Mouse (Mus musculus) embryo, embryonic 10.5 days (tissue): ENCODE data around the gene Uvssa.
"Not testable (repeated sequence)": the region's sequence is repeated elsewhere in the genome, so short reads cannot be mapped to it uniquely, and the experiment has no call there.

Experiments used
- DNase-seq: peaks from one replicate; pipeline ENCODE4 v3.0.0-alpha.2; 2015; ENCODE audit warnings: low spot score

Gene Uvssa

DNA sequence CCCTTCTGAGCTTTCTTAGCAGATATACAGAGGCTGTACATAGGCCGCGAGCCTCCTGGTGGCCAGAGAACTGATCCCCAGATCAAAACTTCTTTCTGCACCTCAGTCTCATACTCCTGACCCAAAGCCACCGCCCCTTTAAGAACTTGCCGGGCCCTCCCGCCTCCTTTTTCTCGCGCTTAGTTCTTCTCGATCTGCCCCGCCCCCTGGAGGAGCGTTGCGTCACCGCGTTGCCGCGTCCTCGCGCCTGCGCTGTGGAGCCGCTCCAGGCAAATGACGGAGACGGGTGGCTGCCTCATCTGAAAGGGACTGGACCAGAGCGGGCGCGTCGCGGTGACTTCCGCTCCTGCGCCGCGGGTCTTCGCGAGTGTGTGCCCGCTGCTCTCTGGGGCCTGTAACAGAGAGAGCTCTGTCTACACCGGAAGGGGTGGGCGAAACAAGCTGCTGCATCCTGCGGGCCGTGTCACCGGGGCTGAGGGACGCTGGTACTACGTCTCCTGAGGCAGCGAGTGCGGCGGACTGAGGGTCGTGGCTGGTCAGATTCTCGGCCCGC is at the start of gene Uvssa:
Uvssa (plus strand) TSS at position 248 of the 553 bp plus-strand sequence.
- DNase-seq, result peak; percentile 100

DNA sequence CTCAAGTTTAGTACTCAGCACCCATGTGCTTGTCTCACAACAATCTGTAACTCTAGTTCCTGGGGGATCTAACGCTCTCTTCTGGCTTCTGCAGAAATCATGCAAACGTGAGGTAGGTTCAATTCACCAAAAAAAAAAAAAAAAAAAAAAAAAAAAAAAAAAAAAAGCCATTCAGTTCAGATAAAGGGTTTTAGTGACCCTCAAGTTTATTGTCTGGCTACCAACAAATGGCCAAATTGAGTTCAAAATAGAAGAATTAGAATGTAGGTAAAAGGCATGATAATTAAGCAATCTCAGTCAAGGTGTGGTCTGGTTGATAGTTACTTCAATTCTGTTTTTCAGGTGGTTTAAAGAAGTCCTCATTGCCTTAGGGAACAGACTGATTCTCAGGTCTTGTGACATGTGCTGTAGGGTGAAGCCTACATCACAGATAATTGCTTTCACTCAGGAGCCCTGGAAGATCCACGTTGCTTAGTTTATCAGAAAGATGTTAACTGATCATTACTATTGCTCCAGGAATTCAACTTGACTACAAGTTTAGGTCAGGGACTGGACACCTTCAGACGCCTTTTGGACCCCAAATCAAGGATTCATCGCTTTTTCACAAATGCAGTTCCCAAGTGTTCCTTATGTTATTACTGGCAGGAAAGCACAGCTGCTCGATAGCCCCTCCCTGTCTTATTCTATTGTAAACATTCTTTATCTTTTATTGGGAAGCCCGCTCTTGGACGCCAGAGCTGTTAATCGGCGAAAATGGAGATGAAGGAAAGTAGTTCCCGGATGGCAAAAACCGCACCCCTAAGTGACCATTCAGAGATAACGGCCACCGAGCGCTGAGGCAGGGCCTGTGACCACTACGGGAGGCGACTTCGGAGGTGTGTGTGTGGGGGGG is 43.7 kb upstream of the Uvssa start:
- DNase-seq, result no peak

DNA sequence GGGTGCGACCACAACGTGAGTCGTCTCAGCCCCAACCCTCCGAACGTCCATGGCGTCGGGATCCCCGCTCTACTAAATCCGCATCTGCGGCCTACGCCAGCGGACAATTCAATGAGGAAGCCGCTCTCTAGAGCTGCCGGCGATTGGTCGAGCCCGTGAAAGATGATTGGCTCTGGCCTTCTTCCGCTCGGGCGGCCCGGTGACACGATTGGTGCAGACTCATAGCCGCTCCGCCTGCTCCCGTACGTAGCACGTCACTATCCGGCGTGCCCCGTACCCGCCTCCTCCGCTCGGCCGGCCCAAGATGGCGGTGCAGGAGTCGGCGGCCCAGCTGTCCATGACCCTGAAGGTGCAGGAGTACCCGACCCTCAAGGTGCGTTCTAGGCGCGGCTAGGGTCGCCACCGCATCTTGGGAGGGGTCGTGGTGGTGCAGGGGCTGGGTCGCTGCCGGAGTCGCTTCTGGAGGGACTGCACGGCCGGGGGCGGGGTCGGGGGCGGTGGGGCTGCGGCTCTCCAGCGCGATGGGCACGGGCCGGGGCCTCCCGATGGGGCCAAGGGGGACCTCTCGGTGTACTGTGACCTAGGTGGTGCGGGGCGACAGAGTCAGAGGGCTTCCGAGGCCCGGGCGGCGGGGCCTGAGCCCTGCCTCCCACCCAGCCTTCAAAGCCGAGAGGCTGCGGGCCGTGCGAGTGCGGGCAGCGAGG is 42.9 kb upstream of the Uvssa start, which contains the start of gene Maea:
Maea (plus strand) TSS at position 237 of the 704 bp plus-strand sequence.
- peak; percentile 98 for DNase-seq

DNA sequence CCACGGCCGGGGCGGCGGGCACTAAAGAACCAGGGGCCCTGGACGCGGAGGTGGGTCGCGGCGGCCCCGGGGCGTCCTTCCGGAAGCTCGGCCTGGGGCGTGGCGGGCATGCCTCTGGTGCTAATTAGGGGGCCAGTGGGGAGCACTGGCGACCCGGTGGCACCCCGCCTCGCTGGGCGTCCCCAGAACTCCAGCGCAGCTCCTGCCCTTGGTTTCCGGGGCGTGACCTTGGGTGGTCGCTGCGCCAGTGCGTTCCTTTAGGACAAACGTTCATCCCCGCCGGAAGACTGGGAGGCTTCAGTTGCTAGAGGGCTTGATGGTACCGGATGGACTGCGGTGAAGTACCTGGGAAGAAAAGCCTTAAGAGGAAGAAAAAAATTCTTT is 42.4 kb upstream of the Uvssa start:
- DNase-seq, result peak; percentile 70

DNA sequence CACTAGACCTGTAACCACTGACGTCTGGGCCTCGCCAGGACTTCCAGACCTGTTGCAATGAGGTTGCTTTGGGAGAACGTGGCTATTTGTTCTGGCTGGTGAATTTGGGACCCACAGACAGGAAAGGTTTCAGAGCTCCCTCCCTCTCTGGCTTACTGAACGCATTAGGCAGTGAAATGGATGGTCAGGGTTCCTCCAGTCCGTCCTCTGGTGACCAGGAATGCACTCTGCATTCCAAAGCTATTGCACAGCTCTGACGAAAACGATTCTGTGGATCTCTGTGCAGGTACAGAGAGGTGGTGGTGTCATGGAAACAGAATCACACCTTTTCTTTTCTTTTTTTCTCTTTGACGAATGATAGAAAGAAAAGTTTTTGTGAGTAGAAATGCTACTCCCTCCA is 41.1 kb upstream of the Uvssa start:
- DNase-seq, result no peak

DNA sequence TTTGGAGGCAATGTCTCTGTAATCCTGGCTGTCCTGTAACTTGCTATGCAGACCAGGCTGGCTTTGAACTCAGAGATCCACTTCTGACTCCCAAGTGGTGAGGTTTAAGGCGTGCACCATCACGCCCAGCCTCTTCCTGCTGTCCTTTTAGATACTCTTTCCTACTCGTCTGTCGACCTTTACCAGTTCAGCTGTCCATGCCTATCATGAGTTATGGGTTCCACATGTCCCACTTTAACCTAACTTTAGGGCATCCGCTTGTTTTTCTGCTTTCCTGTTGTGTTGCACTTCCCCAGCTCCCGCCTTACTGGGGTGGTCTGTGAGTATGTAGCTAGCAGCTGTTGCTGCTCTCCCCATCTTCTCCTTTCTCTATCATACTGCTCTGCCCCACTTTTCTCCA is 37.2 kb upstream of the Uvssa start:
- no peak for DNase-seq

DNA sequence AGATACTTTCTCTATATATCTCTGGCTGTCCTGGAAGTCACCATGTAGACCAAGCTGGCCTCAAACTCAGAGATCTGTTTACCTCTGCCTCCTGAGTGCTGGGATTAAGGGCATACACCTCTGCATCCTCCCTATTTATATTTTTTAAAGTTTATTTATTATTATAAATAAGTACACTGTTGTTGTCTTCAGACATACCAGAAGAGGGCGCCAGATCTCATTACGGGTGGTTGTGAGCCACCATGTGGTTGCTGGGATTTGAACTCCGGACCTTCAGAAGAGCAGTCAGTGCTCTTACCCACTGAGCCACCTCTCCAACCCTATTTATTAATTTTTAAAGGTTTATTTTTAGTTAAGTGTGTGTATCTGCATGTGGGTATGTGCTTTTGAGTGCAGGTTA is 36.1 kb upstream of the Uvssa start:
- not testable (repeated sequence) for DNase-seq

DNA sequence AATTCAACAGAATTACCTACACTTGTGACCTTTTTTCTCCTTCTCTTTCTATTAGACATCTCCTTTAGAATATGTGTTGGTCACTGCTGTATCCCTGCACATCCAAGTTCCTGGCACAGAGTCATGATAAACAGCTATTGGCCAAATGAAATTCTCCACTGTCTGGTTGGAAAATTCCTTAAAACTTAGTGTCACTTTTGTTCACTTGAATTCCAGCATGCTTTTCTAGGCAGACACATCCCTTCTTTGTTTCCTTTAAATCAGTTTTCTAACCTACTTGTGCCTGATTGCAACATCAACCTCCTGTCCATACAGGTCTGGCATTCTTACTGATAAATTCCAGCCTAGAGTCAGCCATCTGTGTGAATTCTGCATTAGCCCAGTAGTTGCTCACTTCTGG is 35.5 kb upstream of the Uvssa start:
- no peak for DNase-seq

DNA sequence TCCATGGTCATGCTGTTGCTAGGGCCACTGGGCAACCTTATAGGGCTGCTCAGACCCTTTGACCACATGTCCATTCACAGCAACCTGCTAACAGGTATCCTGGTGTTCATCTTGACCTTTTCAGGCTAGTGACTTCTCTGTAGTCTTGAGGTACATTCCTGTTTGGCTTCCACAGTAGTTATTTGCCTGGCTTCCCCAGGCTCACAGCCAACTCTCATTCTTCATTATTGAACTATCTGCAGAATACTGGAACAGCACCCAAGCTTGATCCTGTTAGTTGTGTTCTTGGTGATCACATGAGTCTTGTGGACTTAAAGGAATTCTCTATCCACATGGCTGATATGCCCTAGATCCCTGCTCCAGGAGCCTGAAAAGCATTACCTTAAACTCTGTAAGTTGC is 34.8 kb upstream of the Uvssa start:
- no peak for DNase-seq

DNA sequence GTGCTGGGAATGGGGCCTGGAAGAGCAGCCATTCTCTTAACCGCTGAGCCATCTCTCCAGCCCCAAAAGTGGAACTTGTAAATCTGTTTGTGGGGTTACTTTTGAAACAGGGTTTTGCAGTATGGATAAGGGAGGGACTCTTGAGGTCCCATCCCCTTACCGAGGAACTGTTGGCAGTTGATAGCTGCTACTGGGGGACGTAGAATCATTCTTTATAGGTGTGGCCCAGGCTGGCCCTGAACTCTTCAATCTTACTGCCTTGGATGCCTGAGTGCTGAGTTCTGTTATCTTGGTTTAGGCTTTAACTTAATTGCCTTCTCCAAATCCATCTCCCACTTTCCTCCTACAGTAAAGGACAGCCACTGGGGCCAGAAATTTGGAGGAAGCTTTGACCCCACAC is 34.3 kb upstream of the Uvssa start:
- no peak for DNase-seq

DNA sequence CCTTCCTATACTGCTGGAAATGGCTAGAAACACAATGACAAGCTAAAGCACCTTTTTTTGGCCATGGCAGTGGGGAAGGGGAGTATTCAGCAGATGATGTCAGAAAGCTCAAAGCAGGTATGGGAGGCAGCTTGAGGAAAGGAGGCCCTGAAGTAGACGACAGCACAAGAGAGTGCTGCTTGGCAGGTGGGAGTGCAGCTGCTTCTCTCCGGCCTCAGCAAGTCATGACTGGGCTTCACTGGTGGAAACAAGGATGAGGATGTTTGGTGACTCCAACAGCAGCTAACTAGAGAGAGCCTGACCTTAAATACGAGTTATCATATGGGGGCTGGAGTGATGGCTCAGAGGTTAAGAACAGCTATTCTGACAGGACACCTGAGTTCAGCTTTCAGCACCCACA is 30.7 kb upstream of the Uvssa start:
- DNase-seq, result no peak

DNA sequence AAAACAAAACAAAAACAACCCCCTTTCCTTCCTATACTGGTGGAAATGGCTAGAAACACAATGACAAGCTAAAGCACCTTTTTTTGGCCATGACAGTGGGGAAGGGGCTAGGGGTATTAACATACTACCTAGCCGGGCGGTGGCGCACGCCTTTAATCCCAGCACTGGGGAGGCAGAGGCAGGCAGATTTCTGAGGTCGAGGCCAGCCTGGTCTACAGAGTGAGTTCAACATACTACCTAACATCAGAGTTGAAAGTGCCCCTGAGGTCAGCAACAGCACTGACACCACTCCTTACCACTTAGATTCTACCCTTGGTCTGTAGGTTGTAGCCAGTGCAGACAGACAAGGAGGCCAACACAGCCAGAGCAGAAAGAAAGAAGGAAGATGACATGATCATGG is 29.1 kb upstream of the Uvssa start:
- no peak for DNase-seq

DNA sequence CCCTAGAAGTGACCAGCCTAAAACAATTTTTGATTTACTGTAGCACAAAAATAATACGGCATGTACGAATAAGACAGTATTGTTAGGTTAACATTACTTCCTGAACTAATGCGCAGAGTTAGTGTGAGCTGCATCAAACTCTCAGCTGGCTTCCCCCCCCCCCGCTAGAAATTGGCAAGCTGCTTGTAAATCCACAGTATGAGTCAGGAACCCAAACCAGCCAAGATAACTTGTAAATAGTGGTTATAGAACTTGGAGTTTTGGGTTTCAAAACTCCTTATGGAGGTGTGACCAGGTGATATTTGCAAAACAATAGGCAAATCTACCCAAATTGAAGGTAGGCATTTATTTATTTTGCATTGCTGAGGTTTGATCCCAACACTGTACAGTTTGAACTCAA is 28.6 kb upstream of the Uvssa start:
- no peak for DNase-seq

DNA sequence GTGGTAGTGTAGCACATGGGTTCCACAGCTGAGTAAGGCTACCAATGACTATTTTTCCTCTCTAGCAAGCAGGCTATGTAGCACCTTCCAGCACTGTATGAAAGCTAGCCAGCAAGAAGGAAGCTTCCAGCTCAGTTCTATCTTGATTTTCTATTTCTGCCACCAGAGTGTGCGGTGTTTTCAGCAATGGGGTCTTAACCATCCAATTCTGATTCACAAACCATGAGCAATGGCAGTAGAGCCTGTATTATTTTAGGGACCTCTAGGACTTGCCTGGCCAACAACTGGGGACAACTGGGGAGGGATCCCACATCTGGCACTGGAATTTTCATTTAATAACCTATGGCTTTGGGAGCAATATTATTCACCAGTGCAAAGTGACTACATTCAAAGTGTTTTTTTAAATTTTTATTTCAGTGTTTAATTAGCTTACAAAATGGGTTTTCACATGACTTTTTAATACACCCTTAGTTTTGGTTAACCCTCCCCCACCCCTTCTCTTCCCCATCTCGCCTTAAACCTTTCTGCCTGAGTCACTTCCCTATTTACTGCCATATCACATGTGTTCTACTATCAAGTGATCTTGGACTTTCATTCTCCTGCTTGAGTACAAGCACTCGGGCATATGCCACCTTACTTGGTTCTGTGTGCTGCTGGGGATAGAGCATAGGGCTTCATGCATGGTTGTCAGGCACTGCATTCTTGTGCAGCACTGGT is 26.6 kb upstream of the Uvssa start:
- no peak for DNase-seq

DNA sequence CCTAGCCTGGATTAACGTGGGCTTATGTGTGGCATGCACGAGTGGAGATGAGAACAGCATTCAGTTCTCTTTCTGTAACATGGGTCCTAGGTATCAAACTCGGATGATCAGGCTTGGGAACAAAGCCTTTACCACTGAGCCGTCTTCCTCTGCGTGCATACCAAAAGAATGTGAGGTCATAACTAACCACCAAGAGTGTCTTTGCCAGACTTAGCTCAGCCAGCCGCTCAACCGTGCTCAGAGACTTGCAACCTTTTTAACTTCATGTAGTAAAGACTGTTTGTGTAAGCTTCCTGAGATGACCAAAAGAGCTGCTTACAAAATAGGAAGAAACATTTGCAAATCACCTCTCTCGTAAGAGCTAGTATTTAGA is 26.1 kb upstream of the Uvssa start:
- DNase-seq, result no peak

DNA sequence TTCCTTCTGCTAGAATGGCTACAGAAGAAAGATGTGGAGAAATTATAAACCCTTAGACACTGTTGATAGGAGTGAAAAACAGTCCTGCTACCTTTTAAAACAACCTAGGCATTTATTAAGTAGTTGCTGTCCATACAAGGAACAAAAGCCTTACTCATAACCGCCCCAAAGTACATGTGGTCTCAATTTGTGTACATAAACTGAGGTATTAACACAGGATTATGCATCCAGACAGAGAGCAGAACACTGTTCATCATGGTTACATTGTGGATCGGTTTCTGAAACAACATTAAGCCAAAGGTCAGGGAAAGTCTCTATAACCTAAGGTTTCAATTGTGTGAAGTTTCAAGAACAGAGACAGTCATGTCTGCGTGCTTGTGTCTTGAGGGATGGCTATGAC is 25.3 kb upstream of the Uvssa start:
- DNase-seq, result no peak

DNA sequence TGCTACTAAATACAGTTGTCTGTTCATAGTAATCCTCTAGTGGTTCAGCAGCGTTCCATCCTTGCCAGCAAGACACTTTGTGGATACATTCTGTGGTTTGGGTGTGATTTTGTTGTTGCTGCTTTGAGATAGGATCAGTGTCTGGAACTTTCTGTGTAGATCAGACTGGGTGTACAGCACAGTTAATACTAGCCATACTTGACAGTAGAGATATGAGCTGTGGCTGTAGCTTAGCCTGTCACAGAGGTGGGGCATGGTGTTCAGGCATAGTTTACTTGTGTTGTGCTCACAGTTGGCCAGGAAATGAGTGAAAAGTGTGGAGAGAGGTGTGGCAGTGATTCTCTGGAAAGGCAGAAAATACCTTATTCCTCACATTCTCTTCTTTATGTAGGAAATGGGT is 20.9 kb upstream of the Uvssa start:
- no peak for DNase-seq

DNA sequence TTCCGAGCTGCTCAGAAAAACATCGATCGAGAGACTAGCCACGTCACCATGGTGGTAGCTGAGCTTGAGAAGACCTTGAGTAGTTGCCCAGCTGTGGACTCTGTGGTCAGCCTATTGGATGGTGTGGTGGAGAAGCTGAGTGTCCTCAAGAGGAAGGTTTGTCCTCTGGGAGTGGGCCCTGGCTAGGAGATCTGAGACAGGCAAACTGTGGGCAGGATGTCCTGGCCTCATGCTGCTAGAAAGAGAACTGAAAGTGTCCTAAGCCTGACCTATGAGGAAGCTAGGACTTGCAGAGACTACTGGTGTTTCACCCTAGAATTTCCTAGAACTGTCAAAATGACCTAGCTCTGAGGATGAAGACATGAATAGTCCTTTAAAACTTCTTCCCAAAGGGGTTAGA is 19.9 kb upstream of the Uvssa start:
- no peak for DNase-seq

DNA sequence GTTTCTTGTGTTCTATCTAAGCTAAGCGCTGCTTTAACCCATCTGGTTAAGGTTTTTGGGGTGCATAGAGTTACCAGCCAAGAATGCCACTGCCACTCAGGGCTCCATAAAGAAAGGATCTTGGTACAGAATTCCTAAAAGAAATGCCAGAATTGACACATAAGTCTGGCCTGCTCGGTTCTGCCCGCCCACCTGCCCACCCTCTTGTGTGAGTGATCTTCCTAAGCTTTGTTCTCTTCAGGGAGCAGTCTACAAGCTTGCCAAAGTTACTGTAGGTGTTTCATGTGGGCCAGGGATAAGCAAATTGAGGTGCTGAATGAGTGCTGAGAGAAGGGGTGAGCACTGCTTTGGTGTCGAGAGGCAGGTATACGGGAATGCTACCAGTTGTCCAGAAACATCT is 15.1 kb upstream of the Uvssa start:
- no peak for DNase-seq

DNA sequence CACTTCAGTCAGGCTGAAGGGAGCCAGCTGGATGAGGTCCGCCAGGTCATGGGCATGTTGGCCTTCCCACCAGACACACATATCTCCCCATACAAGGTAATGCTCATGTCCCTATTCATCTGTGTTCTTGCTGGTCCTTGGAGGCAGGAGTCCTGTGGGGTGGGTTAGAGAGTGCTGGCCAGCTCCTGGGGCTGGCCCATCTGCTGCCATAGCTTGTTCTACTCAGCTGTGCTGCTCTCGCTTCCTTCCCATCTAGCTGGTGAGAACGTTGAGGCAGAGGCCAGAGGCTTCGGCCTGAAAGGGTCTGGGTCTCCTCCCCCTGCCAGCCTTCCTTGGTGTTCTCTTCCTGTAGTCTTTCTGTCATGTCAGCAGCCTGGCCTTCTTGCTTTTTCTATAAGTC is 9.7 kb upstream of the Uvssa start:
- DNase-seq, result no peak

DNA sequence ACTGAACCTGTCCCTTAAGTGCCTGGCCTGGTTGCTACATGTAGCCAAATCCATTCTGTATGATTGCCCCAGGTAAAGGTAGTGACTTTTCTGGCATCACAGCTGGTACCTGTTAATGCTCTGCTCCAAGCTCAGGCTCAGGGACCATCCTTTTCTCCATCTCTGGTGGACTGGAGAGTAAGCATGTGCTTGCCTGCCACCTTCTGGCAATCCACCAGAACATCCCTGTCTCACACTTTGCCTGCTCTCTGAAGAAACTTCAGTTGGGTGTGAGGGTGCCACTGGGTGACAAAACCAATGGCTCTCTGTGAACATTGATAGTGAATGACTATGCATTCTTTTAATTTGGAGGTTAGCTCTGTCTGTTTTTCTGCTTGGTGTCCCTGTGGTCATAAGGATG is 7.2 kb upstream of the Uvssa start:
- peak; percentile 22 for DNase-seq

DNA sequence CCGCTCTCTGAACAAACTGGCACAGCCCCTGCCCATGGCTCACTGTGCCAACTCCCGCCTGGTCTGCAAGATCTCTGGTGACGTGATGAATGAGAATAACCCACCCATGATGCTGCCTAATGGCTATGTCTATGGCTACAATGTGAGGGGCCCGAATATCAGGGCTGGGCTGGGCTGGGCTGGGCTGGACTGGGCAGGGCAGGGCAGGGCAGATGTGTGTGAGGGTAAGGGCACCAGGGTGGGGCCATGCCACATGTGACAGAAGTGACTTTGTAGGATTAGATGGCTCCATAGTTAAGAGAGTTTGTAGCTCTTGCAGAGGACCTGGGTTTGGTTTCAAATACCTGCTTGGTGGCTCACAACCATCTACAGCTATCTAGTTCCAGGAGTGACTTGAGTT is 6.7 kb upstream of the Uvssa start:
- no peak for DNase-seq
